Mouse (Mus musculus) olfactory bulb, adult 2 months (tissue): ENCODE measurements around the gene Mef2c.

Experiments
- CTCF ChIP-seq: fragments of 200-500 bp; IDR thresholded peaks from 2 replicates; pipeline ENCODE4 v1.5.1; 2012; ENCODE audit warnings: low read depth, mild to moderate bottlenecking, low read length, moderate library complexity; ENCODE audit not compliant: insufficient read depth
- POLR2A ChIP-seq: fragments of 200-500 bp; IDR thresholded peaks from 2 replicates; pipeline ENCODE4 v1.6.1; 2012; ENCODE audit warnings: mild to moderate bottlenecking, low read depth, low read length, moderate library complexity; ENCODE audit not compliant: insufficient read depth

GRCm38 (mm10) chr13:83546876-83547275 is 43.0 kb downstream of the Mef2c start:
- no peak for TF ChIP-seq POLR2A
- TF ChIP-seq CTCF = no peak
